Mouse (Mus musculus) liver, postnatal 0 days (tissue): ENCODE measurements at regions not wholly inside any gene's neighbourhood (a gene's known extent, or its start where the extent isn't known, plus 50 kb on each side); places are given as distances from the start of the nearest gene placed in this dataset.

ENCODE experiments used
- ATAC-seq: fragments of 200-750 bp; cut with Nextera tagmentation; 2 replicates; pipeline ENCODE4 v1.8.0; 2017; ENCODE audit warnings: mild to moderate bottlenecking, moderate library complexity
- DNase-seq: peaks from one replicate; pipeline ENCODE4 v3.0.0-alpha.2; 2016
- H3K27ac ChIP-seq: fragments of 300-500 bp; sonication (generic); 2 replicates; pipeline ENCODE4 v1.5.1; 2014; ENCODE audit warnings: antibody characterized with exemption, moderate library complexity, mild to moderate bottlenecking, low read depth
- H3K27me3 ChIP-seq: fragments of 300-500 bp; sonication (generic); 2 replicates; pipeline ENCODE4 v1.6.1; 2014; ENCODE audit warnings: low read length, control low read depth, mixed read lengths; ENCODE audit not compliant: insufficient read depth
- H3K36me3 ChIP-seq: fragments of 300-500 bp; sonication (generic); replicated peaks from 2 replicates; pipeline ENCODE4 v1.6.1; 2014; ENCODE audit warnings: mild to moderate bottlenecking, control low read depth, low read length, moderate library complexity, mixed read lengths; ENCODE audit not compliant: insufficient read depth
- H3K4me1 ChIP-seq: fragments of 300-500 bp; sonication (generic); 2 replicates; pipeline ENCODE4 v1.6.1; 2014; ENCODE audit warnings: antibody characterized with exemption, mild to moderate bottlenecking, control low read depth; ENCODE audit not compliant: insufficient read depth
- H3K4me2 ChIP-seq: fragments of 300-500 bp; sonication (generic); 2 replicates; pipeline ENCODE4 v1.6.1; 2014; ENCODE audit warnings: low read depth, mild to moderate bottlenecking, low read length, moderate library complexity, mixed read lengths
- H3K4me3 ChIP-seq: fragments of 300-500 bp; sonication (generic); 2 replicates; pipeline ENCODE4 v1.5.1; 2014; ENCODE audit warnings: low read depth, low read length
- H3K9ac ChIP-seq: fragments of 300-500 bp; sonication (generic); replicated peaks from 2 replicates; pipeline ENCODE4 v1.6.1; 2014; ENCODE audit warnings: mild to moderate bottlenecking, moderate library complexity
- H3K9me3 ChIP-seq: fragments of 300-500 bp; sonication (generic); 2 replicates; pipeline ENCODE4 v1.6.1; 2016; ENCODE audit warnings: mild to moderate bottlenecking, control low read depth, low read length, mixed read lengths
- CTCF ChIP-seq: sonication (generic); IDR thresholded peaks from 2 replicates; pipeline ENCODE4 v1.5.1; 2016; ENCODE audit warnings: antibody characterized with exemption, low read depth
- EP300 ChIP-seq: IDR thresholded peaks from 2 replicates; pipeline ENCODE4 v1.6.1; 2016; ENCODE audit warnings: antibody characterized with exemption, low read depth, mild to moderate bottlenecking
- WGBS: fragments of 180-500 bp; shearing (Covaris S2); extraction: QIAGEN DNeasy Blood & Tissue Kit; methylation state at CpG from one replicate; pipeline ENCODE4 v1.1.7; 2014; ENCODE audit not compliant: insufficient replicate concordance; 5-methylcytosine and 5-hydroxymethylcytosine counted together

DNA sequence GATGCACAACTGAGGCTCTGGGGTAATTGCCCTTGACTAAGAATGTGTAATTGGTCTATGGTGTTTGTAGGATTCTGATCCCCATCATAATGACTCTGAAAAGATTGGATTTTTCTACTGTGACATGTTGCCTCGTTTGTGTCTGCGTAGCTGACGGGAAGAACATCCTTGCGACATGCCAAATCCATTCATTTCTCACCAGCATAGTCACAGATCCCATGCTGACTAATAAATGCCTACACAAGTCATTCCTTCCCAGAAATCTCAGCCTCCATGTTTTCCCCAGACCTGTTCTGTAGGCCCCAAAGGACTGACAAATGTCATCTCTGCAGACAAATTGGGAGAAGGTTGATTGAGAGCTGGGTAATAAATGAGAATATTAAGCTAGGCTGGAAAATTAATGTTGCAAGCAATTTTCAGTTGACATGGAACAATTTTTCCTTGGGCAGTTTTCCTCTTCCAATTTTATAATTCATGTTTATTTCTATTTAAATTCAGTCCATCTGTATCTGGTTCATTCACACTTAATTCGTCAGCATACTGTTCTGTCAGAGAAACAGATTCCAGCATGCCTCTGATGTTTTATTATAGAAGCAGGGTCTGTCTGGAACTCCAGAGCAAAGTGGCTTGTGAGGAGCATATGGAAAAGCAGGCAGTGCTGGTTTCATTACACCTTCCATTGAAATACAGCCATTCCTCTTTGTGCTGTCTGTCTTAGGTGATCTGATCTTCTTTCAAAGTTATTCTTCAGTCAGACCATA is 454.0 kb upstream of the Tnc start:
- no peak overlapping the region for H3K4me3 ChIP-seq
- ATAC-seq, result no peak
- H3K27me3 ChIP-seq, result no peaks in the 10 kb centered on the region
- no peak overlapping the region for H3K27ac ChIP-seq
- no peaks in the 10 kb centered on the region for H3K9me3 ChIP-seq
- H3K4me1 ChIP-seq, result no peaks in the 10 kb centered on the region
- no peak overlapping the region for H3K9ac ChIP-seq
- no peak for DNase-seq
- WGBS, result 75% methylated on average over 5 of the region's 5 CpGs
- TF ChIP-seq EP300, result no peak
- no peak for TF ChIP-seq CTCF
- no peak overlapping the region for H3K4me2 ChIP-seq
- H3K36me3 ChIP-seq, result no peaks in the 10 kb centered on the region

DNA sequence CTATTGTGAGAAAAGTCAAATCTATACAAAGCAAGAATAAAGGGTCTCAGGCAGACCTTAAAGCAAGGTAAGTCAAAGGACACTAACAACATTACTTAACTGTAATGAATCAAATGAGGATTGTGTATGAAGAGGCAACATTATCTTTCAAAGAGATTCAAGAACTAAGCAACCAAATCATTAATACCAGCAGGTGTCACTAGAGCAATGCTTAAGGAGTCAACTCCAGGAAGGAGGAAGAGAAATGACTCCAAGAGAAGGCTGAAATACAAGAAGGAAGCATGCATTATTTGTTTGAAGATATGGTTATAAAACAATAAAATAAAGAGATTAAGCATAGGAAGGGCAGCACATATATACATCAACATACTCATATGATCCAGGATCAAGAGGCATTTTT is 475.1 kb upstream of the Tnc start:
- Histone ChIP-seq H3K27me3 (no peaks in the 10 kb centered on the region), H3K36me3 (no peaks in the 10 kb centered on the region), H3K27ac (no peak overlapping the region), H3K4me3 (no peak overlapping the region), H3K9me3 (no peaks in the 10 kb centered on the region), H3K9ac (no peak overlapping the region), H3K4me2 (no peak overlapping the region), H3K4me1 (no peaks in the 10 kb centered on the region)
- TF ChIP-seq EP300 (no peak), CTCF (peak; percentile 26; the same call in 1 of the 2 replicates)
- DNase-seq, result no peak
- ATAC-seq, result no peak

DNA sequence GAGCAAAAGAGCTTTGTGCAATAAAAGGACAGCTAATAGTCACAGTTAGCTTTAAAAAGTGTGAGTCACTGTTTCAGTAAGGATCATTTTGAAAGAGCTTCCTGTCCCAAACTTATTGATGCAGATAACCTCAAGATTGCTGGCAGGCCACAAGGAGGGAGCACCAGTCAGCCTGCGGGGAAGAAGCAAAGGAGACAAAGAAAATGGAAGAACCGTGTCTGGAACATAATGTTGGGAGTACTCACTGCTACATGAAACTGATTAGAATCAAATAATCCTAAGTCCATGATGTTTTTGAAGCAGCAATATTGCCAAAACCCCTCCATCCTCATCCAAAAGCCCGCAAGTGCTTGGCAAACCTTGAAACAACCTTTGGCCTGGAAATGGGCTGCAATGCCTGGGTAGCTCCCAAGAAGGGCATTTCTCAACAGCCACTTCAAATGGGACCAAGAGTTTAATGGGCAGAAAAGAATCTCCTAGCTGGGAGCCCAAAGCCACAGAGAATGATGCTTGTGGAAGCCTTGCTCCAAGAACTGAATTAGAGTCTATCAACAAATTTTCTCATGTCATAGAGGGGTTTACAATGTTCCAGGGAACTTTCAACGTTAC is 481.0 kb upstream of the Tnc start:
- Histone ChIP-seq H3K27ac (no peak overlapping the region), H3K36me3 (no peaks in the 10 kb centered on the region), H3K4me2 (no peak overlapping the region), H3K9ac (no peak overlapping the region), H3K27me3 (no peaks in the 10 kb centered on the region), H3K9me3 (no peaks in the 10 kb centered on the region), H3K4me1 (no peaks in the 10 kb centered on the region), H3K4me3 (no peak overlapping the region)
- 68% methylated on average over 4 of the region's 4 CpGs for WGBS
- TF ChIP-seq EP300, result no peak
- no peak for TF ChIP-seq CTCF
- DNase-seq, result no peak
- no peak for ATAC-seq

DNA sequence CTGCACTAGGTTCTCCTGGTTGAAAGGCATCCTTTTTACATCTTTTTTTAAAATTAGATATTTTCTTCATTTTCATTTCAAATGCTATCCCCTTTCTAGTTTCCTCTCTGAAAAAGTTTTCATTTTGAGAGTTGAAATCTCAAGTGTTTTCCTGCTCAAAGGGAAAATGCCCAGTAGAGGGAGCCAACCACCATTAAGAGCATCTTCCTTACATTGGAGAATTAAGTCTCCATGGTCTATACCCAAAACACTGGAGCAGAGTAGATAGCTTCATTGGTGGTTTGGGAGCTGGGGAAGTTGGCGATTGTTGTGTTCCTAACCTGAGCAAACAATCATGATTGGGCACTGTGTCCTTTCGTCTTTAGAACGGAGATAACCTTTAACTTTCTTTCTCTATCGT is 483.8 kb upstream of the Tnc start:
- no peak overlapping the region for H3K4me2 ChIP-seq
- no peak overlapping the region for H3K9ac ChIP-seq
- no peaks in the 10 kb centered on the region for H3K27me3 ChIP-seq
- H3K4me1 ChIP-seq, result no peaks in the 10 kb centered on the region
- no peaks in the 10 kb centered on the region for H3K9me3 ChIP-seq
- no peaks in the 10 kb centered on the region for H3K36me3 ChIP-seq
- H3K27ac ChIP-seq, result no peak overlapping the region
- ATAC-seq (no peak), DNase-seq (no peak)
- WGBS, result 57% methylated on average over 4 of the region's 4 CpGs
- peak; percentile 44 for TF ChIP-seq CTCF
- TF ChIP-seq EP300, result no peak
- no peak overlapping the region for H3K4me3 ChIP-seq

DNA sequence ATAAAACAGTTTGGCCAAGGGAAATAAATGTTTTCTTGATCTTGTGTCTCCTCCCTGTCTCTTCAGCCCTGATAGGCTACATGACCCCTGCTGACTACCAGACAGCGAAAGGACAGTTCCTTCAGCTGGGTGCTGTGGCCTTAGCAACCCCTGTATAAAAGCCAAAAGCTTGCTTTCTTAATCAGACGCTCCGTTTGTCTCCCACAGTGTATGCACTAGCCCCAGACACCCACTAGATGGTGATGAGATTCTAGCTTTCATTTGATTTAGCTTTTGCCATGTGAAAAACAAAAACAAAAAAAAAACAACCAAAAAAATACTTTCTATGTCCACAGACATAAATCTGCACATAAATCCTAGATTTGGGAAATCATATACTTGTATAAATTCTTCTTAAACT is 486.2 kb upstream of the Tnc start:
- Histone ChIP-seq H3K27me3 (no peaks in the 10 kb centered on the region), H3K4me2 (no peak overlapping the region), H3K4me1 (no peaks in the 10 kb centered on the region), H3K27ac (no peak overlapping the region), H3K36me3 (no peaks in the 10 kb centered on the region), H3K9ac (no peak overlapping the region), H3K4me3 (no peak overlapping the region), H3K9me3 (no peaks in the 10 kb centered on the region)
- 50% methylated on average over 3 of the region's 3 CpGs for WGBS
- ATAC-seq (no peak), DNase-seq (no peak)
- TF ChIP-seq CTCF (peak; percentile 19), EP300 (no peak)

DNA sequence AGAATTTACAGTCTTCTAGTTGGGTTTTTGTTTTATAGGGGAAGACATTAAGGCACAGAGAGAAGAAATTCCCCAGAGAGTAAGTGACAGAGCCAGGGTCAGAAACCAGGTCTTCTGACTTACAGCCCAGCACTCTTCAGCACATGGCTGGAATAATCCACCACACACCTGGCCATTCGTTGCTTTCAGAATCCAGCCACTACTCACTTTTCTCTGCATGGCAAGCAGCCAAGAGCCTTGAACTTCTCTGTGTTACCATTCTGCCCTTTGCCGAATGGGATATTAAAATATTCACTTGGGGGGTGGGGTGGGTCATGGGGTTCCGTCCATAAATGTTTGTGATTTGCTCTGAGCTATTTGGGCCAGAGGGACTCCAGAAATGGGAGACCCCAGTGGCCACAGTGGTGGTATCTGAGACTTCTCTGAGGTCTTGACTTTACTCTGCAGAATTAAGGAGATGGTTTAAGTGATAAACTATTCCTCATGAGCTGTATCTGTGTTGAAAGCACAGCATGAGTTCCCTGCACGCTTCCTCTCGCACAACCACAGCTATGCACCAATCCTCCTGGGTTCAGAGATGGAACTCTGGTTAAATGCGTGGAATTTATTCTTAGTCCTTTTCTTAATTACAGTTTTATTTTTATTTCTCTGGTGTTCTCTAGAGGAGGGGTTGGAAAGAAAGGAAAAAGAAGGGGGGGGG is 488.9 kb upstream of the Tnc start:
- DNase-seq (no peak), ATAC-seq (no peak)
- Histone ChIP-seq H3K4me1 (no peaks in the 10 kb centered on the region), H3K27ac (no peak overlapping the region), H3K9ac (no peak overlapping the region), H3K4me3 (no peak overlapping the region), H3K4me2 (no peak overlapping the region), H3K36me3 (no peaks in the 10 kb centered on the region), H3K27me3 (no peaks in the 10 kb centered on the region), H3K9me3 (no peaks in the 10 kb centered on the region)
- 66% methylated on average over 6 of the region's 6 CpGs for WGBS
- TF ChIP-seq EP300 (no peak), CTCF (no peak)
